Mouse (Mus musculus) activated CD4-positive, CD25-positive, alpha-beta regulatory T cell (primary cell): ENCODE data around the gene Nrde2. TPM values are rescaled to one million over a fixed set of nuclear protein-coding genes. Genes with fewer than 3 reads are reported as not detected.

ENCODE experiments used
- polyA plus RNA-seq, 2 experiments: library from polyadenylated mRNA; unstranded; fragments of 100-300 nt; shearing (Covaris generic); gene quantifications; one replicate each; pipeline ENCODE4 v1.2.1; 2017

The Nrde2 gene
- polyA plus RNA-seq: 10 to 100 TPM; 19.7 to 22.6 TPM

GRCm38 (mm10) chr12:100159261-100159975, at the start of gene Nrde2:
Gene Nrde2 (minus strand): TSS chr12:100159653.

GRCm38 (mm10) chr12:100198967-100199660, 39.7 kb upstream of the Nrde2 start, which contains the start of gene Calm1:
Gene Calm1 (plus strand): TSS chr12:100199435.

GRCm38 (mm10) chr12:100109986-100110696, 49.3 kb downstream of the Nrde2 start, which contains the start of gene Psmc1:
Gene Psmc1 (plus strand): TSS chr12:100110154.

Other genes starting within 250 kb of the Nrde2 start
- gene Kcnk13, start 195.2 kb downstream of the Nrde2 start, polyA plus RNA-seq: under 1 TPM in 1 of 2 experiments, not detected in 1; 0.68 TPM
- gene Psmc1, start 49.5 kb downstream of the Nrde2 start, polyA plus RNA-seq: 100 to 1,000 TPM; 154 to 178 TPM
- 1,000 to 10,000 TPM; 1,340 to 1,620 TPM for gene Calm1, start 39.8 kb upstream of the Nrde2 start, polyA plus RNA-seq